9 mouse cellular contexts compared by ENCODE assay signal in the genomic region with DNA sequence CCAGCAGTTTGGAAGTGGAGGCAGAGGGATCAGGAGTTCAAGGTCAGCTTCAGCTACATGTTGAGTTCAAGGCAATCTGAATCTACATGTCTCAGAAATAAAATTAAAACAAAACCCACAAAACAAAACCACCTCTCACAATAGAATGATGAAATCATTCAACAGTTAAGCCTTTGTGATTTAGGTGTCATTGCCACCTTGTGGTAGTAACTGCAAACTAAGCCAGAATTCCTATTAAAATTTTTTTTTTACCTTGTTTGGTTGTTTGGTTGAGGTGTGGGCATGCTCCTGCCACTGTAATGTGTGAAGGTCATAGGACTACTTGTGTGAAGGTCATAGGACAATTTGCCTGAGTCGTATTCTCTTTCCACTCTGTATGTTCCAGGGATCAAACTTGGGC. TPM values are rescaled to one million over a fixed set of nuclear protein-coding genes. Genes with fewer than 3 reads are reported as not detected.
A peak's percentile ranks its signal among the peaks of the same experiment; 100 is the strongest.
DNase-seq lines count a peak whose midpoint lies in the region; ATAC-seq lines count a peak whose summit lies in the region.
"Had no signal": no experiment of that assay in that cellular context is flagged by ENCODE, and none has a peak within 500 bp of the region (broad histone marks: within the 10 kb centered on the region; RNA-seq: fewer than 3 reads in every experiment).

No protein-coding gene starts in this region.

- H3K36me3 ChIP-seq in intestine, embryonic 14.5 days (ENCODE audit: control insufficient read depth, insufficient read depth, low read length) = no peaks in the 10 kb centered on the region
- H3K36me3 ChIP-seq in intestine, embryonic 16.5 days (ENCODE audit: control insufficient read depth, insufficient read depth, low read length) = no peaks in the 10 kb centered on the region
- no peaks in the 10 kb centered on the region for H3K36me3 ChIP-seq in forebrain, embryonic 11.5 days (ENCODE audit: control insufficient read depth, insufficient read depth, low read length)
- no peaks in the 10 kb centered on the region for H3K36me3 ChIP-seq in forebrain, embryonic 13.5 days (ENCODE audit: poor library complexity, severe bottlenecking)

- peak; percentile 58 for DNase-seq in intestine, embryonic 14.5 days (ENCODE audit: low spot score)
- peak; percentile 35 to 37 for DNase-seq in B cell, adult 2 months
- DNase-seq in MN1 (ENCODE audit: low spot score) = peak; percentile 70
- DNase-seq in lung, postnatal 10 days = peak; percentile 50
- DNase-seq in urinary bladder, postnatal 36 days (ENCODE audit: low spot score in 2 of 2) = no peak
- DNase-seq in forebrain, embryonic 11.5 days (ENCODE audit: low spot score) = no peak
- DNase-seq: kidney, adult 18-20 months had no signal

- H3K9ac ChIP-seq in intestine, embryonic 14.5 days (ENCODE audit: low read length) = no peak overlapping the region
- H3K9ac ChIP-seq in intestine, embryonic 16.5 days (ENCODE audit: low read depth, low read length) = no peak overlapping the region
- H3K9ac ChIP-seq in forebrain, embryonic 11.5 days (ENCODE audit: low read length) = no peak overlapping the region
- no peak overlapping the region for H3K9ac ChIP-seq in forebrain, embryonic 13.5 days

- H3K4me1 ChIP-seq in intestine, embryonic 14.5 days (replicated peaks; ENCODE audit: control insufficient read depth, insufficient read depth, low read length) = 0 out of 2 replicates have a peak, but pooled peaks cover 5% of the 10 kb centered on the region
- H3K4me1 ChIP-seq in intestine, embryonic 16.5 days (ENCODE audit: control insufficient read depth, insufficient read depth, low read length) = peaks cover 12% of the 10 kb centered on the region
- H3K4me1 ChIP-seq in forebrain, embryonic 11.5 days (replicated peaks; ENCODE audit: control insufficient read depth, insufficient read depth, low read length) = no peaks in the 10 kb centered on the region
- peaks cover 6% of the 10 kb centered on the region; the same call in 1 of the 2 replicates for H3K4me1 ChIP-seq in forebrain, embryonic 13.5 days

- no peaks in the 10 kb centered on the region for H3K27me3 ChIP-seq in intestine, embryonic 14.5 days (replicated peaks; ENCODE audit: control insufficient read depth, insufficient read depth, low read length)
- H3K27me3 ChIP-seq in intestine, embryonic 16.5 days (replicated peaks; ENCODE audit: control insufficient read depth, insufficient read depth, low read length) = no peaks in the 10 kb centered on the region
- H3K27me3 ChIP-seq in forebrain, embryonic 11.5 days (ENCODE audit: control insufficient read depth, insufficient read depth, low read length) = no peaks in the 10 kb centered on the region
- no peaks in the 10 kb centered on the region for H3K27me3 ChIP-seq in forebrain, embryonic 13.5 days

- no peaks in the 10 kb centered on the region for H3K9me3 ChIP-seq in intestine, embryonic 14.5 days (ENCODE audit: control insufficient read depth, low read length)
- H3K9me3 ChIP-seq in intestine, embryonic 16.5 days (ENCODE audit: control insufficient read depth, low read length) = no peaks in the 10 kb centered on the region
- no peaks in the 10 kb centered on the region for H3K9me3 ChIP-seq in forebrain, embryonic 11.5 days (ENCODE audit: control insufficient read depth, low read length)
- no peaks in the 10 kb centered on the region for H3K9me3 ChIP-seq in forebrain, embryonic 13.5 days (replicated peaks)

- 48% methylated on average over 1 of the region's 1 CpGs for WGBS in intestine, embryonic 14.5 days
- 32% methylated on average over 1 of the region's 1 CpGs for WGBS in intestine, embryonic 16.5 days
- WGBS in forebrain, embryonic 11.5 days = 58% methylated on average over 1 of the region's 1 CpGs
- WGBS in forebrain, embryonic 13.5 days = 72% methylated on average over 1 of the region's 1 CpGs

- no peak for ATAC-seq in intestine, embryonic 14.5 days (replicated peaks; ENCODE audit: low FRiP score, low TSS enrichment, low read depth)
- no peak; the same call in 1 of the 2 replicates for ATAC-seq in intestine, embryonic 16.5 days
- ATAC-seq in forebrain, embryonic 11.5 days (replicated peaks; ENCODE audit: low FRiP score) = no peak
- ATAC-seq in forebrain, embryonic 13.5 days = no peak

- no peak overlapping the region for H3K4me3 ChIP-seq in intestine, embryonic 14.5 days (ENCODE audit: low read depth, low read length)
- no peak overlapping the region for H3K4me3 ChIP-seq in intestine, embryonic 16.5 days (ENCODE audit: low read length)
- no peak overlapping the region for H3K4me3 ChIP-seq in forebrain, embryonic 11.5 days (ENCODE audit: low read depth, low read length)
- no peak overlapping the region for H3K4me3 ChIP-seq in forebrain, embryonic 13.5 days

- H3K27ac ChIP-seq in intestine, embryonic 14.5 days (ENCODE audit: low read depth) = no peak overlapping the region
- H3K27ac ChIP-seq in intestine, embryonic 16.5 days (ENCODE audit: low read length) = no peak overlapping the region
- no peak overlapping the region for H3K27ac ChIP-seq in forebrain, embryonic 11.5 days (ENCODE audit: low read depth, low read length)
- H3K27ac ChIP-seq in forebrain, embryonic 13.5 days = no peak overlapping the region

- no peak overlapping the region for H3K4me2 ChIP-seq in intestine, embryonic 14.5 days (ENCODE audit: low read length)
- no peak overlapping the region for H3K4me2 ChIP-seq in intestine, embryonic 16.5 days (ENCODE audit: low read depth, low read length)
- no peak overlapping the region for H3K4me2 ChIP-seq in forebrain, embryonic 11.5 days (ENCODE audit: low read depth, low read length, severe bottlenecking)
- no peak overlapping the region for H3K4me2 ChIP-seq in forebrain, embryonic 13.5 days

RNA-seq across cellular contexts. Expression of a gene that starts 13.6 kb away (rescaled TPM):
- polyA plus RNA-seq in intestine, embryonic 14.5 days (2014; fragmentation: Nextera tagmentation; extraction: Ambion mirVana) = 33.9 and 76.7 TPM in 2 replicates
- 539 and 560 TPM in 2 replicates for polyA plus RNA-seq in intestine, embryonic 16.5 days (2015; fragmentation: Nextera tagmentation; extraction: Ambion mirVana)
- polyA plus RNA-seq in forebrain, embryonic 11.5 days (2014; fragmentation: Nextera tagmentation; extraction: Ambion mirVana) = not detected in 2 replicates
- not detected in 2 replicates for polyA plus RNA-seq in forebrain, embryonic 13.5 days (2015; fragmentation: Nextera tagmentation; extraction: Ambion mirVana)

RNA-seq across cellular contexts. Expression of a gene that starts 41.8 kb away (rescaled TPM):
- polyA plus RNA-seq in intestine, embryonic 14.5 days (2014; fragmentation: Nextera tagmentation; extraction: Ambion mirVana) = 195 and 197 TPM in 2 replicates
- polyA plus RNA-seq in intestine, embryonic 16.5 days (2015; fragmentation: Nextera tagmentation; extraction: Ambion mirVana) = 142 and 152 TPM in 2 replicates
- polyA plus RNA-seq in forebrain, embryonic 11.5 days (2014; fragmentation: Nextera tagmentation; extraction: Ambion mirVana) = 217 and 227 TPM in 2 replicates
- polyA plus RNA-seq in forebrain, embryonic 13.5 days (2015; fragmentation: Nextera tagmentation; extraction: Ambion mirVana) = 185 and 207 TPM in 2 replicates

RNA-seq across cellular contexts. Expression of a gene that starts 41.9 kb away (rescaled TPM):
- 82.1 and 85.8 TPM in 2 replicates for polyA plus RNA-seq in intestine, embryonic 14.5 days (2014; fragmentation: Nextera tagmentation; extraction: Ambion mirVana)
- polyA plus RNA-seq in intestine, embryonic 16.5 days (2015; fragmentation: Nextera tagmentation; extraction: Ambion mirVana) = 103 and 104 TPM in 2 replicates
- polyA plus RNA-seq in forebrain, embryonic 11.5 days (2014; fragmentation: Nextera tagmentation; extraction: Ambion mirVana) = 120 and 134 TPM in 2 replicates
- polyA plus RNA-seq in forebrain, embryonic 13.5 days (2015; fragmentation: Nextera tagmentation; extraction: Ambion mirVana) = 169 and 179 TPM in 2 replicates

RNA-seq across cellular contexts. Expression of a gene that starts 52.5 kb away (rescaled TPM):
- polyA plus RNA-seq in intestine, embryonic 14.5 days (2014; fragmentation: Nextera tagmentation; extraction: Ambion mirVana) = 36.7 and 37.9 TPM in 2 replicates
- 26.6 and 27.3 TPM in 2 replicates for polyA plus RNA-seq in intestine, embryonic 16.5 days (2015; fragmentation: Nextera tagmentation; extraction: Ambion mirVana)
- 19.3 and 20.3 TPM in 2 replicates for polyA plus RNA-seq in forebrain, embryonic 11.5 days (2014; fragmentation: Nextera tagmentation; extraction: Ambion mirVana)
- 7.8 and 9.1 TPM in 2 replicates for polyA plus RNA-seq in forebrain, embryonic 13.5 days (2015; fragmentation: Nextera tagmentation; extraction: Ambion mirVana)

Comparison
In these comparisons a context has a peak if more than half of its experiments do, and no peak if none do; other contexts are left out.
1. DNase-seq: peak in intestine, embryonic 14.5 days (single experiment), B cell, adult 2 months (2 of 2), MN1 (single experiment) and lung, postnatal 10 days (single experiment); none in urinary bladder, postnatal 36 days (0 of 2) and forebrain, embryonic 11.5 days (single experiment).
2. RNA of a gene that starts 13.6 kb away (polyA plus RNA-seq): 539 to 560 TPM in intestine, embryonic 16.5 days and 33.9 to 76.7 TPM in intestine, embryonic 14.5 days; not detected in forebrain, embryonic 11.5 days and not detected in forebrain, embryonic 13.5 days; every median in the first group is over 10 times any median in the second.